Mouse (Mus musculus) CH12.LX (cell line): ENCODE measurements around the gene Pimreg.

ENCODE experiments used
- CHD1 ChIP-seq: IDR thresholded peaks from 2 replicates; pipeline ENCODE4 v1.6.1; 2012; ENCODE audit warnings: low read depth, low read length, improper control_type of control experiment, inconsistent platforms
- CHD2 ChIP-seq: IDR thresholded peaks from 2 replicates; pipeline ENCODE4 v1.6.1; 2011; ENCODE audit warnings: low read length, improper control_type of control experiment
- CTCF ChIP-seq, 2 experiments: IDR thresholded peaks in 1 of 2; conservative IDR thresholded peaks in 1 of 2; 2 replicates each; pipeline ENCODE4 v1.5.1; 2011 to 2012; ENCODE audit warnings: low read depth in 2 of 2, low read length in 2 of 2, improper control_type of control experiment in 1 of 2, inconsistent platforms in 1 of 2, mild to moderate bottlenecking in 1 of 2, moderate library complexity in 1 of 2
- EP300 ChIP-seq: IDR thresholded peaks from 2 replicates; pipeline ENCODE4 v1.6.1; 2011; ENCODE audit warnings: low read length, improper control_type of control experiment
- MAFK ChIP-seq: IDR thresholded peaks from 2 replicates; pipeline ENCODE4 v1.6.1; 2011; ENCODE audit warnings: low read length, improper control_type of control experiment; ENCODE audit not compliant: insufficient replicate concordance
- USF1 ChIP-seq: IDR thresholded peaks from 2 replicates; pipeline ENCODE4 v1.6.1; 2014; ENCODE audit warnings: low read depth, mild to moderate bottlenecking, inconsistent platforms, low read length, improper control_type of control experiment

GRCm38 (mm10) chr11:72002138-72002853 is 39.5 kb upstream of the Pimreg start:
- TF ChIP-seq EP300: no peak; the same call in 1 of the 2 replicates
- no peak for TF ChIP-seq USF1
- peak; percentile 93 to 94 for TF ChIP-seq CTCF (conservative IDR thresholded peaks at IDR 0.05 in 1 of 2, IDR thresholded peaks at IDR 0.05 in 1 of 2; ENCODE audit: low read depth in 2 of 2, low read length in 2 of 2)
- no peak for TF ChIP-seq CHD2
- TF ChIP-seq CHD1: no peak
- no peak for TF ChIP-seq MAFK
